Mouse (Mus musculus): ENCODE results near the gene Cep95. TPM values are rescaled to one million over a fixed set of nuclear protein-coding genes. Genes with fewer than 3 reads are reported as not detected.
"Not testable (repeated sequence)": the region's sequence is repeated elsewhere in the genome, so short reads cannot be mapped to it uniquely, and the experiment has no call there.

Cep95 gene
- total RNA-seq, 4 experiments from 2014 or later = 2.5 to 5.0 (median 3.4) TPM

- DNase-seq (ENCODE audit: low spot score in 2 of 2) = no peak
These were observed 12.1 kb upstream of the Cep95 start for GRCm38 (mm10) chr11:106776960-106777359.

GRCm38 (mm10) chr11:106777395-106777794, 11.7 kb upstream of the Cep95 start:
- DNase-seq (ENCODE audit: low spot score in 2 of 2) = no peak

GRCm38 (mm10) chr11:106778132-106778531, 10.9 kb upstream of the Cep95 start:
- DNase-seq (ENCODE audit: low spot score in 2 of 2) = no peak

- no peak for DNase-seq (ENCODE audit: low spot score in 2 of 2)
These were observed 10.3 kb upstream of the Cep95 start for GRCm38 (mm10) chr11:106778589-106779387.

- DNase-seq (ENCODE audit: low spot score in 2 of 2) = peak; percentile 79 to 88
These were observed 9.5 kb upstream of the Cep95 start, which contains the start of gene Polg2 for GRCm38 (mm10) chr11:106779388-106780088. Gene Polg2 (minus strand): TSS chr11:106779537.

GRCm38 (mm10) chr11:106780089-106780425, 9.0 kb upstream of the Cep95 start:
- DNase-seq (ENCODE audit: low spot score in 2 of 2) = no peak

- DNase-seq (ENCODE audit: low spot score in 2 of 2) = no peak
These were observed 8.3 kb upstream of the Cep95 start for GRCm38 (mm10) chr11:106780590-106781220.

GRCm38 (mm10) chr11:106782271-106782670, 6.8 kb upstream of the Cep95 start:
- not testable (repeated sequence) for DNase-seq (ENCODE audit: low spot score in 2 of 2)

GRCm38 (mm10) chr11:106782841-106783764, 5.9 kb upstream of the Cep95 start:
- no peak for DNase-seq (ENCODE audit: low spot score in 2 of 2)

- DNase-seq (ENCODE audit: low spot score in 2 of 2) = no peak
These were observed 4.6 kb upstream of the Cep95 start for GRCm38 (mm10) chr11:106784476-106784875.

- no peak for DNase-seq (ENCODE audit: low spot score in 2 of 2)
These were observed 4.0 kb upstream of the Cep95 start for GRCm38 (mm10) chr11:106785043-106785442.

- DNase-seq (ENCODE audit: low spot score in 2 of 2) = peak; percentile 88 to 91
These were observed 1.7 kb upstream of the Cep95 start for GRCm38 (mm10) chr11:106787131-106788025.

- DNase-seq (ENCODE audit: low spot score in 2 of 2) = peak; percentile 97
These were observed 852 bp upstream of the Cep95 start for GRCm38 (mm10) chr11:106788026-106788774.

GRCm38 (mm10) chr11:106789649-106790048, 597 bp downstream of the Cep95 start:
- no peak for DNase-seq (ENCODE audit: low spot score in 2 of 2)

GRCm38 (mm10) chr11:106793846-106794245, 4.8 kb downstream of the Cep95 start:
- no peak for DNase-seq (ENCODE audit: low spot score in 2 of 2)

- DNase-seq (ENCODE audit: low spot score in 2 of 2) = no peak
These were observed 6.6 kb downstream of the Cep95 start for GRCm38 (mm10) chr11:106795679-106796078.

- DNase-seq (ENCODE audit: low spot score in 2 of 2) = no peak
These were observed 13.1 kb downstream of the Cep95 start for GRCm38 (mm10) chr11:106802069-106802627.

- not testable (repeated sequence) for DNase-seq (ENCODE audit: low spot score in 2 of 2)
These were observed 18.4 kb downstream of the Cep95 start for GRCm38 (mm10) chr11:106807442-106807841.
